Mouse (Mus musculus) liver, embryonic 14.5 days (tissue): ENCODE results near the gene Mctp1. TPM values are rescaled to one million over a fixed set of nuclear protein-coding genes. Genes with fewer than 3 reads are reported as not detected.

Experiments
- ATAC-seq: fragments of 200-750 bp; cut with Nextera tagmentation; 2 replicates; pipeline ENCODE4 v1.8.0; 2017; ENCODE audit warnings: moderate number of reproducible peaks, mild to moderate bottlenecking, moderate library complexity; ENCODE audit not compliant: insufficient read depth
- DNase-seq, 3 experiments: peaks; one replicate each; pipeline ENCODE4 v3.0.0-alpha.2; 2012 to 2013; ENCODE audit warnings: low read depth in 3 of 3, low spot score in 3 of 3
- H3K27ac ChIP-seq: fragments of 300-500 bp; sonication (generic); 2 replicates; pipeline ENCODE4 v1.5.1; 2014; ENCODE audit warnings: moderate library complexity, mild to moderate bottlenecking, control low read depth, inconsistent platforms
- H3K27me3 ChIP-seq: fragments of 300-500 bp; sonication (generic); 2 replicates; pipeline ENCODE4 v1.6.1; 2014; ENCODE audit warnings: mild to moderate bottlenecking, low read length, moderate library complexity; ENCODE audit not compliant: control insufficient read depth, insufficient read depth
- H3K36me3 ChIP-seq: fragments of 300-500 bp; sonication (generic); replicated peaks from 2 replicates; pipeline ENCODE4 v1.6.1; 2014; ENCODE audit warnings: low read depth; ENCODE audit not compliant: control insufficient read depth, insufficient read depth
- H3K4me1 ChIP-seq, 2 experiments: fragments of 200-500 bp in 1 of 2; fragments of 300-500 bp in 1 of 2; sonication (generic) in 1 of 2; replicated peaks; 2 replicates each; pipeline ENCODE4 v1.6.1; 2012 to 2014; ENCODE audit warnings: antibody characterized with exemption in 1 of 2, inconsistent platforms in 1 of 2, low read length in 1 of 2; ENCODE audit not compliant: control insufficient read depth in 2 of 2, insufficient read depth in 2 of 2
- H3K4me2 ChIP-seq: fragments of 300-500 bp; sonication (generic); 2 replicates; pipeline ENCODE4 v1.6.1; 2014; ENCODE audit warnings: low read depth, mild to moderate bottlenecking, control low read depth, moderate library complexity
- H3K4me3 ChIP-seq, 2 experiments: fragments of 200-500 bp in 1 of 2; fragments of 300-500 bp in 1 of 2; sonication (generic) in 1 of 2; 2 replicates each; pipeline ENCODE4 v1.5.1; 2012 to 2014; ENCODE audit warnings: low read depth in 2 of 2, low read length in 2 of 2, mild to moderate bottlenecking in 2 of 2, control low read depth in 1 of 2, inconsistent platforms in 1 of 2, moderate library complexity in 1 of 2; ENCODE audit not compliant: insufficient read depth in 1 of 2
- H3K9ac ChIP-seq: fragments of 300-500 bp; sonication (generic); replicated peaks from 2 replicates; pipeline ENCODE4 v1.6.1; 2014; ENCODE audit warnings: mild to moderate bottlenecking, control low read depth, moderate library complexity
- H3K9me3 ChIP-seq: fragments of 300-500 bp; sonication (generic); 2 replicates; pipeline ENCODE4 v1.6.1; 2016; ENCODE audit warnings: low read length, mixed read lengths; ENCODE audit not compliant: control insufficient read depth
- CTCF ChIP-seq: IDR thresholded peaks from 2 replicates; pipeline ENCODE4 v1.5.1; 2016; ENCODE audit warnings: antibody characterized with exemption, low read depth, control low read depth
- EP300 ChIP-seq: IDR thresholded peaks from 2 replicates; pipeline ENCODE4 v1.6.1; 2016; ENCODE audit warnings: antibody characterized with exemption, low read depth
- WGBS: fragments of 180-500 bp; shearing (Covaris S2); extraction: QIAGEN DNeasy Blood & Tissue Kit; methylation state at CpG from one replicate; pipeline ENCODE4 v1.1.7; 2014; ENCODE audit not compliant: insufficient replicate concordance; 5-methylcytosine and 5-hydroxymethylcytosine counted together
- polyA plus RNA-seq, 2 experiments: library from polyadenylated mRNA; depleted of rRNA in 1 of 2; stranded (reverse) in 1 of 2; unstranded in 1 of 2; fragments of >200 nt; fragmentation: Nextera tagmentation in 1 of 2; extraction: Ambion mirVana in 1 of 2; gene quantifications; 2 replicates each; pipeline versions ENCODE4 v1.2.1 to v1.2.3; 2012 to 2014

Gene Mctp1
- polyA plus RNA-seq, 2 experiments, result 0.50 to 0.99 TPM

GRCm38 (mm10) chr13:76689349-76689748 lies 305.0 kb downstream of the Mctp1 start:
- no peaks in the 10 kb centered on the region for H3K36me3 ChIP-seq
- no peaks in the 10 kb centered on the region for H3K9me3 ChIP-seq
- no peaks in the 10 kb centered on the region for H3K4me1 ChIP-seq
- ATAC-seq (no peak), DNase-seq (no peak)
- H3K27ac ChIP-seq, result no peak overlapping the region
- H3K4me3 ChIP-seq, result no peak overlapping the region
- no peaks in the 10 kb centered on the region for H3K27me3 ChIP-seq
- H3K4me2 ChIP-seq, result no peak overlapping the region
- TF ChIP-seq EP300 (no peak), CTCF (no peak)
- WGBS, result 49% methylated on average over 2 of the region's 2 CpGs
- no peak overlapping the region for H3K9ac ChIP-seq

GRCm38 (mm10) chr13:76690143-76690542 lies 305.8 kb downstream of the Mctp1 start:
- H3K9me3 ChIP-seq, result no peaks in the 10 kb centered on the region
- no peaks in the 10 kb centered on the region for H3K27me3 ChIP-seq
- DNase-seq (no peak), ATAC-seq (no peak)
- TF ChIP-seq CTCF (no peak), EP300 (no peak)
- no peaks in the 10 kb centered on the region for H3K36me3 ChIP-seq
- H3K27ac ChIP-seq, result no peak overlapping the region
- H3K9ac ChIP-seq, result no peak overlapping the region
- no peak overlapping the region for H3K4me2 ChIP-seq
- no peaks in the 10 kb centered on the region for H3K4me1 ChIP-seq
- H3K4me3 ChIP-seq, result no peak overlapping the region

DNA sequence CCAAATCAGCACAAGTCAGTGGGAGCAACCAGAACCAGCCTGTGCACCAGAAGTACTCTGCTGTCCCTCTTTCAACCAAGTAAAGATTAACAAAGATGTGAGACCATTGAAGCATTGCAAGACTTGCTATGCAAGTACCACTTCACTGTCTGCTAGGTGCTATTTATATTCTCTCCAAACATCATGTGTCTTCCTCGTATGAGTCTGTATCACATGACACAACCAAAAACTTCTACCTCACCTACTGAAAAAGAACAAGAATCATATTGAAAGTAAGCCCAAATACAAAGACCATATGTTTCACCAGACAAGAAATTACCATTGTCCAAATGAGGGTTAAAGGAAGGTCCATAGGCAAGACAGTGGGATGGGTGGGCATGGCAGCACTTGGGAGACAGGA lies 306.4 kb downstream of the Mctp1 start:
- Histone ChIP-seq H3K36me3 (no peaks in the 10 kb centered on the region), H3K9me3 (no peaks in the 10 kb centered on the region), H3K27me3 (no peaks in the 10 kb centered on the region), H3K27ac (no peak overlapping the region), H3K9ac (no peak overlapping the region), H3K4me3 (no peak overlapping the region), H3K4me2 (no peak overlapping the region), H3K4me1 (no peaks in the 10 kb centered on the region)
- no peak for TF ChIP-seq EP300
- TF ChIP-seq CTCF, result no peak
- no peak for DNase-seq
- ATAC-seq, result no peak
- 41% methylated on average over 1 of the region's 1 CpGs for WGBS

DNA sequence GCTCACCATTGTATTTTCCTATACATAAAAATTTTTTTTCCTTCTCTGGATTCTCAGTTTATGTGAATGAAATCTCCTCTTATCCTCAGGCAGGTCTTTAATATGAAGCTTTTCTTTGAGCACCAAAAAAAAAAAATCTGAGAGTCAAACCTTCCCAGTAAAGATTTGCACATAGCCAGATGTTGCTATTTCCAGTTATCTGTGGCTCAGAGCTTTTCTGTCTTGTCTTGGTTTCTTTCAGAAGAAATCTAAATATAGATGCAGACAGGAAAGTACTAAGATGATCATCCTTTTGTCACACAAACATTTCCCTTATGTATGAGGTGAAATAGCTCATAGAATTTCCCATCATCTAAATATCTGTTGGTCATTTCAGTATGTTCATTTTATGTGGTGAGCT lies 349.7 kb downstream of the Mctp1 start:
- no peak for TF ChIP-seq EP300
- no peak for TF ChIP-seq CTCF
- H3K4me1 ChIP-seq, result no peaks in the 10 kb centered on the region
- no peak overlapping the region for H3K9ac ChIP-seq
- H3K27me3 ChIP-seq, result no peaks in the 10 kb centered on the region
- ATAC-seq (no peak), DNase-seq (no peak)
- H3K27ac ChIP-seq, result no peak overlapping the region
- H3K36me3 ChIP-seq, result no peaks in the 10 kb centered on the region
- H3K4me3 ChIP-seq, result no peak overlapping the region
- H3K4me2 ChIP-seq, result no peak overlapping the region
- no peaks in the 10 kb centered on the region for H3K9me3 ChIP-seq

- no peak overlapping the region for H3K9ac ChIP-seq
- H3K27ac ChIP-seq, result no peak overlapping the region
- no peaks in the 10 kb centered on the region for H3K9me3 ChIP-seq
- H3K4me3 ChIP-seq, result no peak overlapping the region
- DNase-seq, result no peak
- no peaks in the 10 kb centered on the region for H3K36me3 ChIP-seq
- ATAC-seq, result no peak
- no peak for TF ChIP-seq EP300
- no peak for TF ChIP-seq CTCF
- H3K4me1 ChIP-seq, result no peaks in the 10 kb centered on the region
- H3K27me3 ChIP-seq, result no peaks in the 10 kb centered on the region
- H3K4me2 ChIP-seq, result no peak overlapping the region
- 23% methylated on average over 4 of the region's 4 CpGs for WGBS
Measured at GRCm38 (mm10) chr13:76750663-76751429, 366.5 kb downstream of the Mctp1 start.
